Mouse (Mus musculus): Measurements from ENCODE around the gene Btnl6.
"Not testable (repeated sequence)": the region's sequence is repeated elsewhere in the genome, so short reads cannot be mapped to it uniquely, and the experiment has no call there.

Btnl6 gene

GRCm38 (mm10) chr17:34497726-34498125, 19.4 kb downstream of the Btnl6 start:
- DNase-seq (ENCODE audit: low spot score in 2 of 2): not testable (repeated sequence)

GRCm38 (mm10) chr17:34497319-34497718, 19.8 kb downstream of the Btnl6 start:
- DNase-seq (ENCODE audit: low spot score in 2 of 2): not testable (repeated sequence)

- DNase-seq (ENCODE audit: low spot score in 2 of 2): no peak
These were observed 20.6 kb downstream of the Btnl6 start for GRCm38 (mm10) chr17:34496539-34496938.

GRCm38 (mm10) chr17:34495156-34495555, 22.0 kb downstream of the Btnl6 start:
- DNase-seq (ENCODE audit: low spot score in 2 of 2): not testable (repeated sequence)

GRCm38 (mm10) chr17:34492796-34493195, 24.4 kb downstream of the Btnl6 start:
- no peak for DNase-seq (ENCODE audit: low spot score in 2 of 2)

GRCm38 (mm10) chr17:34477238-34478013, 39.7 kb downstream of the Btnl6 start, which contains the start of gene Btnl4:
Btnl4 (minus strand) TSS chr17:34477318.
- not testable (repeated sequence) for DNase-seq (ENCODE audit: low spot score in 2 of 2)

- no peak for DNase-seq (ENCODE audit: low spot score in 2 of 2)
These were observed 40.7 kb downstream of the Btnl6 start for GRCm38 (mm10) chr17:34476427-34476826.

GRCm38 (mm10) chr17:34475060-34475459, 42.1 kb downstream of the Btnl6 start:
- DNase-seq (ENCODE audit: low spot score in 2 of 2): no peak

- DNase-seq (ENCODE audit: low spot score in 2 of 2): no peak
These were observed 46.7 kb downstream of the Btnl6 start for GRCm38 (mm10) chr17:34470491-34470890.

- not testable (repeated sequence) for DNase-seq (ENCODE audit: low spot score in 2 of 2)
These were observed 51.2 kb downstream of the Btnl6 start for GRCm38 (mm10) chr17:34465906-34466305.

- no peak for DNase-seq (ENCODE audit: low spot score in 2 of 2)
These were observed 57.9 kb downstream of the Btnl6 start for GRCm38 (mm10) chr17:34459255-34459654.
